Mouse (Mus musculus): ENCODE measurements around the gene Arhgap4.

The Arhgap4 gene

GRCm38 (mm10) chrX:73914827-73915703, 6.6 kb downstream of the Arhgap4 start:
- DNase-seq (ENCODE audit: inconsistent ontology term) = peak; percentile 86

GRCm38 (mm10) chrX:73911588-73911987, 10.1 kb downstream of the Arhgap4 start:
- no peak for DNase-seq (ENCODE audit: inconsistent ontology term)

DNA sequence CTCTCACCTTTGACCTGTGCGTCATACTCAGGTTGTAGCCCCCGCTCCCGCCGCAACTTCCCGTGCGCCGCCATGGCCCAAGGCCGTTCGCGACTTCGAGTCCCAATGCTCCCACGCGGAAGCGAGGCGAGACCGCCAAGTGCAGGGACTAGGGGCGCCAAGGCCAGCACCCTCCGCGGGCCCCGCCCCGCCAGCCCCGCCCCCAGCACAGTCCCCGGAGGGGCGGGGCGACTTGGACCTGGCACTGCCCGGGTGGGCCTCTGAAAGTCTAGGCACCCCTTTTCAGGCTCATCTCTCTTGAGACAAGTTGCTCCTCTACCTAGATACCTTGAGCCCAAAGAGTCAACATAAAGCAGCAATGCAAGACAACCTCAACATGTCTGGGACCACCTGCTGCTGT, 10.5 kb downstream of the Arhgap4 start:
- DNase-seq (ENCODE audit: inconsistent ontology term) = no peak

GRCm38 (mm10) chrX:73910451-73910850, 11.2 kb downstream of the Arhgap4 start:
- no peak for DNase-seq (ENCODE audit: inconsistent ontology term)

GRCm38 (mm10) chrX:73910049-73910448, 11.6 kb downstream of the Arhgap4 start:
- no peak for DNase-seq (ENCODE audit: inconsistent ontology term)

GRCm38 (mm10) chrX:73897959-73898358, 23.7 kb downstream of the Arhgap4 start:
- DNase-seq (ENCODE audit: inconsistent ontology term) = no peak

GRCm38 (mm10) chrX:73895719-73896118, 26.0 kb downstream of the Arhgap4 start, which contains the start of gene L1cam:
TSS of gene L1cam (minus strand) at chrX:73896105.
- no peak for DNase-seq (ENCODE audit: inconsistent ontology term)

GRCm38 (mm10) chrX:73892833-73893232, 28.8 kb downstream of the Arhgap4 start:
- no peak for DNase-seq (ENCODE audit: inconsistent ontology term)

DNA sequence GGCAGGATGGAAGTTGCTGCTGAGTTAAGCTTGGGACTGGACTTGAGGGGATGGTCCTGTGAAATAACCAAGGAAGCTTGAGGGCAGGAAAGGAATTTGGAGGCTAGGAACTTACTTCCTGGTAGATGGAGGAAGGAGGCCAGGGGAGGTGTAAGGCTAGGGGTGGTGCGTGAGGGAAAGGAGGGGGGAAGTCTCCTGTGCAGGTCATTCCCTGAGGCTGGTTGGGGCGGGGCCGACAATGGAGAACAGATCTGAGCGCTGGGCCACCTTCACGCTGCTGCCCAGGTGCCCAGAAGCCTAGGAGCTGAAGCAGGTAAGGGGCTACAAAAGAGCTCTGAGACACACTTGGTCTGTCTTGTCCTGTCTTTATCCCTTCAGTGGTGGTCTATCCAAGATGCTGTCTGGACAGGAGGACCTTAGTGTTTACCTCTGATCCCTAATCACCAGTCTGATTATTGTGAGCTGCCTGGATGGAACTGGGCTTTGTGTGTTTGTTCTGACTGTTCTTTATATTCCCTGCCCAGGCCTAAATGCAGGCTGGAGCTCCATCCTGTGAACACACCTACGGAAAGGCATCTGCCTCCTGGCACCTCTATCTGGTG, 30.0 kb downstream of the Arhgap4 start, which contains the start of gene Avpr2:
Gene Avpr2 (plus strand): TSS at position 552 of the 602 bp plus-strand sequence.
- no peak for DNase-seq (ENCODE audit: inconsistent ontology term)

GRCm38 (mm10) chrX:73881463-73881862, 40.2 kb downstream of the Arhgap4 start:
- DNase-seq (ENCODE audit: inconsistent ontology term) = peak; percentile 0

DNA sequence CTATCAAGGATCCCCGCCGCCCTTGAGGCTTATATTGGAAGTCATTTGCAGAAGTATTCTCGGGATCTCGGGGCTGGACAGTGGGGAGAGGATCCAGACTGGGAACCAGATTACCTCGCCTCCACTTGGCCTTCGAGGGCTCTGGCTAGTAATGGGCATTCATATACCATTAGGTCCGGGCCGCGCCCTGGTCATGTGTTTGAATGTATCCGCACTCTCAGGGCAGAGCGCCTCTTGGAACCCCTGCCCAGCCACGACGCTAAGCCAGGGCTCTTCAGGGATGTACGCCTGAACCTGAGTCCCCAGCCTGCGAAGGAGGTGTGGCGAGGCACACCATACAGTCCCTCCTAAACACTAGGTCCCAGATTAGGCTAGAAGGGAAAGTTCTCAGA, 40.6 kb downstream of the Arhgap4 start:
- no peak for DNase-seq (ENCODE audit: inconsistent ontology term)

DNA sequence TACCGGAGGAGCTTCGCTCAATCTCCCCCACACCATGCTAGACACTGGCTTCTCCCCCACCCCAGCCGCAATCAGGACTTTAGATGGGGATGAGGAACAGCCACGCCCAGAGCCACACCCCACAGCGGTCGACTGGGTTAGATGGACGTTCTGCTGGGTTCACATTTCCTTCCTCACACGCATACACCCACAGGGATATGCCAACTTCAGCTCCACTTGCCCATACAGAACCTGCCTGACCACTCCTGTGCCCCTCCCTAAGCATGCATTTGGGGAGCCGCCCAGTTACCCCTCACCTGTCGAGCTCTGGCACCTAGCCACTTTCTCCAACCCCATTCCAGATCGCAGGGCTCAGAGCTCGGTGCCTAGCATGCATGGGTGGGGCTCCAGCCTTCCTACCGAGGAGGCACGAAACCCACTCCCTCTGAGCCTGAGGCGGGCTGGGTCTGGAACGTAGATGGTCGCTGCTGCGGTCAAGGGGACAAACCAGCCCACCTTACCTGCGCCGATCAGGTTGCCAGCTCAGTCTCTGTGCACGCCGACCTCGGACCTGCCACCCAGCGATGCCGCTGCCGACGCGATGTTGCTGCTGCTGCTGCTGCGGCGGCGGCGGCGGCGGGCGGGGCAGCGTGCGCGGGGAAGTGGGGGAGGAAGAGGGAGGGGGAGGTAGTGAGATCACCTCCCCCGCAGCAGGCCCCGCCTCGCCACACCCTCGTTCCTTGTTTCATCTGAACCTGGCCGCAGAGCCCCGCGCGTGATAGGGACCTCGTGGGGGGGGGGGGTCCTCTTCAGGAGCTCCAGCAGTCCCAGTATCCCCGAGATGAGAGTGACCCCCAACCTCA, 41.3 kb downstream of the Arhgap4 start:
- DNase-seq (ENCODE audit: inconsistent ontology term) = peak; percentile 5

DNA sequence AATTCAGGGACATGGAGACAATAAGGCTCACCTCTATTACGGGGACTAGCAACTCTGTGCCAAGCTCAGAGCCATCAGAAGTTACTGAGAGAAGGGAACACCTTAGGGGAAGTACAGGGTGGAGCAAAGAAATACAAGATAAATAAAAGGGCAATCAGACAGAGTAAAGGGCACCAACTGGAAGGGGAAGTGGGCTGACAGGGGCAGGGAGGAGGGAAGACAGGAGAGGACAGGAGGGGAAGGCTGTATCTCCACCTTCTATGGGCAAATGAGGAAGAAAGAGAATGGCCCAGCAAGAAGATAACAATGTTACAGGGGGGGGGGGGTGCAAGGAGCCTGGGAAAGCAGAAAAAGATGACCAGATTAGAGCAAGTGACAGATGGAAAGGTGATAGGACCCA, 44.7 kb downstream of the Arhgap4 start:
- no peak for DNase-seq (ENCODE audit: inconsistent ontology term)

- no peak for DNase-seq (ENCODE audit: inconsistent ontology term)
These were observed 45.8 kb downstream of the Arhgap4 start for GRCm38 (mm10) chrX:73875881-73876280.

- DNase-seq (ENCODE audit: inconsistent ontology term) = no peak
These were observed 49.7 kb downstream of the Arhgap4 start for GRCm38 (mm10) chrX:73871956-73872355.

- DNase-seq (ENCODE audit: inconsistent ontology term) = no peak
These were observed 50.2 kb downstream of the Arhgap4 start for GRCm38 (mm10) chrX:73871474-73871873.

- DNase-seq (ENCODE audit: inconsistent ontology term) = peak; percentile 23
These were observed 52.3 kb downstream of the Arhgap4 start for GRCm38 (mm10) chrX:73869334-73869733.

DNA sequence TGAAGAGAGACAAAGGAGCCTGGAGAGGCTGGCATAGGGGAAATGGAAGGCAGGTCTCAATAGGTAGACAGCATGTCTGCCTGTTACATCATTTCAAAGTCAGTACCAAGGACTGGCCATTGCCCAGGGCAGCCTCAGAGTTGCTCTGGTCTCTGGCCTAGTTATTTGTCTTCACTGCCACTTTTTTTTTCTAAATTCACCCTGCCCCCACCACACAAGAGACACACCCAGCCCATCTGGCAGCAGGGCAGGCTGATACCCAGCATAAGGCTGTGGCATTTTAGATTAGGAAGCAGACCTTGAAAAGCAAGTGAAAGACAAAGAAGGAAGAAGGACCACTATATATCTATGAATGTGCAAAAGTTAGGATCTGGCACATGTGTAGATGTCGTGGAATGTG, 53.8 kb downstream of the Arhgap4 start:
- DNase-seq (ENCODE audit: inconsistent ontology term) = no peak

- DNase-seq (ENCODE audit: inconsistent ontology term) = no peak
These were observed 54.4 kb downstream of the Arhgap4 start for GRCm38 (mm10) chrX:73867256-73867655.

DNA sequence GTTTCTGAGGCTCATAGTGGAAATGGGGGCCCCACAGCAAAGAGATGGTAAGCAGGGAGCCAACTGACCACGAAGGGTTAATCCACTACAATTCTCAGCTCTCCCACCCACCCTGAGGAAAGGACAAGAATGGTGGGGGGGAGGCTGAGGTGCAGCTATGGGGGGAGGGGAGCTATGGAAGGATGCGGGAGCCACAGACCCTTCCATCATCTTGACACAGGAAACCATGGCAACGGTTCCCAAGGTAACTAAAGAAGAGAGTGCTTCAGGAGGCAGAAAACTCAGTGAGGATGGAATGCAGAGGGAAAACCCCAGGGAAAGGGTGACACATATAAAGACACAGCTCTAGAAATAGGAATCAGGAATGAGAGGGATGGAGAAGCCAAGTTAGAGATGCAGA, 57.0 kb downstream of the Arhgap4 start:
- DNase-seq (ENCODE audit: inconsistent ontology term) = no peak

GRCm38 (mm10) chrX:73855087-73855408, 66.6 kb downstream of the Arhgap4 start:
- no peak for DNase-seq (ENCODE audit: inconsistent ontology term)

All from Muller cell, postnatal 12 days (primary cell).